Mouse (Mus musculus) hindbrain, embryonic 13.5 days (tissue): Measurements from ENCODE around the gene Dtx3. TPM values are rescaled to one million over a fixed set of nuclear protein-coding genes. Genes with fewer than 3 reads are reported as not detected.
"Not testable (repeated sequence)": the region's sequence is repeated elsewhere in the genome, so short reads cannot be mapped to it uniquely, and the experiment has no call there.

Source experiments
- ATAC-seq: fragments of 200-750 bp; cut with Nextera tagmentation; 2 replicates; pipeline ENCODE4 v1.8.0; 2017; ENCODE audit warnings: moderate TSS enrichment; ENCODE audit not compliant: low FRiP score
- H3K27ac ChIP-seq: fragments of 300-500 bp; sonication (generic); 2 replicates; pipeline ENCODE4 v1.5.1; 2015; ENCODE audit warnings: inconsistent platforms, mild to moderate bottlenecking, moderate library complexity
- H3K27me3 ChIP-seq: fragments of 300-500 bp; sonication (generic); 2 replicates; pipeline ENCODE4 v1.6.1; 2015; ENCODE audit warnings: mild to moderate bottlenecking, inconsistent platforms
- H3K36me3 ChIP-seq: fragments of 300-500 bp; sonication (generic); 2 replicates; pipeline ENCODE4 v1.6.1; 2015; ENCODE audit warnings: mild to moderate bottlenecking, inconsistent platforms
- H3K4me1 ChIP-seq: fragments of 300-500 bp; sonication (generic); replicated peaks from 2 replicates; pipeline ENCODE4 v1.6.1; 2015; ENCODE audit warnings: inconsistent platforms
- H3K4me2 ChIP-seq: fragments of 300-500 bp; sonication (generic); 2 replicates; pipeline ENCODE4 v1.6.1; 2015; ENCODE audit warnings: inconsistent platforms, mild to moderate bottlenecking, moderate library complexity
- H3K4me3 ChIP-seq: fragments of 300-500 bp; sonication (generic); 2 replicates; pipeline ENCODE4 v1.5.1; 2015; ENCODE audit warnings: mild to moderate bottlenecking, inconsistent platforms
- H3K9ac ChIP-seq: fragments of 300-500 bp; sonication (generic); 2 replicates; pipeline ENCODE4 v1.6.1; 2015; ENCODE audit warnings: mild to moderate bottlenecking, inconsistent platforms
- H3K9me3 ChIP-seq: fragments of 300-500 bp; sonication (generic); 2 replicates; pipeline ENCODE4 v1.6.1; 2016; ENCODE audit warnings: inconsistent platforms
- WGBS: fragments of 180-500 bp; shearing (Covaris S2); methylation state at CpG from one replicate; pipeline ENCODE4 v1.1.7; 2015; 5-methylcytosine and 5-hydroxymethylcytosine counted together
- polyA plus RNA-seq: library from polyadenylated mRNA; unstranded; fragments of >200 nt; fragmentation: Nextera tagmentation; extraction: Ambion mirVana; gene quantifications from 2 replicates; pipeline ENCODE4 v1.2.1, GENCODE M21; 2015

Gene Dtx3
- polyA plus RNA-seq, 1 experiment from 2014 or later: 221 TPM

- ATAC-seq: no peak
- H3K27me3 ChIP-seq: no peaks in the 10 kb centered on the region
Observed at GRCm38 (mm10) chr10:127156511-127156910, 39.0 kb downstream of the Dtx3 start.

GRCm38 (mm10) chr10:127156089-127156488 lies 39.4 kb downstream of the Dtx3 start:
- H3K36me3 ChIP-seq: no peaks in the 10 kb centered on the region
- 93% methylated on average over 1 of the region's 1 CpGs for WGBS
- H3K4me3 ChIP-seq: no peak overlapping the region
- H3K4me2 ChIP-seq: no peak overlapping the region
- no peaks in the 10 kb centered on the region for H3K4me1 ChIP-seq
- no peak overlapping the region for H3K9ac ChIP-seq
- H3K27ac ChIP-seq: no peak overlapping the region
- no peak for ATAC-seq
- H3K9me3 ChIP-seq: no peaks in the 10 kb centered on the region
- H3K27me3 ChIP-seq: no peaks in the 10 kb centered on the region

More at GRCm38 (mm10) chr10:127156511-127156910, 39.0 kb downstream of the Dtx3 start:
- H3K27ac ChIP-seq: no peak overlapping the region
- H3K4me1 ChIP-seq: no peaks in the 10 kb centered on the region
- 86% methylated on average over 1 of the region's 1 CpGs for WGBS
- H3K4me2 ChIP-seq: no peak overlapping the region
- no peaks in the 10 kb centered on the region for H3K36me3 ChIP-seq
- no peaks in the 10 kb centered on the region for H3K9me3 ChIP-seq
- no peak overlapping the region for H3K4me3 ChIP-seq
- no peak overlapping the region for H3K9ac ChIP-seq

- Histone ChIP-seq H3K4me2 (no peak overlapping the region), H3K4me1 (no peaks in the 10 kb centered on the region), H3K9me3 (no peaks in the 10 kb centered on the region), H3K27me3 (no peaks in the 10 kb centered on the region), H3K9ac (no peak overlapping the region), H3K36me3 (no peaks in the 10 kb centered on the region), H3K27ac (no peak overlapping the region), H3K4me3 (no peak overlapping the region)
- ATAC-seq: no peak
- WGBS: 87% methylated on average over 5 of the region's 5 CpGs
Observed at GRCm38 (mm10) chr10:127154652-127155051, 40.9 kb downstream of the Dtx3 start.

- no peak overlapping the region for H3K4me2 ChIP-seq
- no peaks in the 10 kb centered on the region for H3K36me3 ChIP-seq
- no peaks in the 10 kb centered on the region for H3K9me3 ChIP-seq
- H3K4me1 ChIP-seq: no peaks in the 10 kb centered on the region
- no peak overlapping the region for H3K4me3 ChIP-seq
- ATAC-seq: no peak
- no peaks in the 10 kb centered on the region for H3K27me3 ChIP-seq
- no peak overlapping the region for H3K9ac ChIP-seq
- WGBS: 94% methylated on average over 2 of the region's 2 CpGs
- no peak overlapping the region for H3K27ac ChIP-seq
Observed at GRCm38 (mm10) chr10:127154241-127154640, 41.3 kb downstream of the Dtx3 start.

- Histone ChIP-seq H3K4me1 (no peaks in the 10 kb centered on the region), H3K4me3 (no peak overlapping the region), H3K9me3 (no peaks in the 10 kb centered on the region), H3K36me3 (no peaks in the 10 kb centered on the region), H3K27me3 (no peaks in the 10 kb centered on the region), H3K9ac (no peak overlapping the region), H3K4me2 (no peak overlapping the region), H3K27ac (no peak overlapping the region)
- ATAC-seq: no peak
- WGBS: 97% methylated on average over 7 of the region's 7 CpGs
Observed at GRCm38 (mm10) chr10:127153323-127153722, 42.2 kb downstream of the Dtx3 start.

- H3K27me3 ChIP-seq, H3K9me3 ChIP-seq, H3K27ac ChIP-seq, ATAC-seq, H3K36me3 ChIP-seq, H3K4me1 ChIP-seq, H3K9ac ChIP-seq, H3K4me2 ChIP-seq, H3K4me3 ChIP-seq: not testable (repeated sequence)
- WGBS: 89% methylated on average over 10 of the region's 10 CpGs
Observed at GRCm38 (mm10) chr10:127152556-127152955, 43.0 kb downstream of the Dtx3 start.

- WGBS: 84% methylated on average over 3 of the region's 3 CpGs
- H3K36me3 ChIP-seq, H3K27ac ChIP-seq, H3K9ac ChIP-seq, H3K4me3 ChIP-seq, H3K4me2 ChIP-seq, H3K27me3 ChIP-seq, H3K4me1 ChIP-seq, ATAC-seq, H3K9me3 ChIP-seq: not testable (repeated sequence)
Observed at GRCm38 (mm10) chr10:127151233-127151632, 44.3 kb downstream of the Dtx3 start.

GRCm38 (mm10) chr10:127150471-127150872 lies 45.1 kb downstream of the Dtx3 start:
- no peak overlapping the region for H3K4me3 ChIP-seq
- WGBS: 90% methylated on average over 4 of the region's 4 CpGs
- no peaks in the 10 kb centered on the region for H3K4me1 ChIP-seq
- H3K9ac ChIP-seq: no peak overlapping the region
- no peaks in the 10 kb centered on the region for H3K9me3 ChIP-seq
- H3K27ac ChIP-seq: no peak overlapping the region
- no peaks in the 10 kb centered on the region for H3K36me3 ChIP-seq
- no peaks in the 10 kb centered on the region for H3K27me3 ChIP-seq
- no peak overlapping the region for H3K4me2 ChIP-seq
- no peak for ATAC-seq

GRCm38 (mm10) chr10:127147135-127147534 lies 48.4 kb downstream of the Dtx3 start:
- H3K4me1 ChIP-seq: no peaks in the 10 kb centered on the region
- 80% methylated on average over 6 of the region's 6 CpGs for WGBS
- no peak overlapping the region for H3K4me2 ChIP-seq
- no peaks in the 10 kb centered on the region for H3K9me3 ChIP-seq
- H3K4me3 ChIP-seq: no peak overlapping the region
- no peak for ATAC-seq
- H3K27ac ChIP-seq: no peak overlapping the region
- no peaks in the 10 kb centered on the region for H3K27me3 ChIP-seq
- H3K9ac ChIP-seq: no peak overlapping the region
- H3K36me3 ChIP-seq: no peaks in the 10 kb centered on the region

- H3K9me3 ChIP-seq: no peaks in the 10 kb centered on the region
- H3K9ac ChIP-seq: no peak overlapping the region
- no peaks in the 10 kb centered on the region for H3K4me1 ChIP-seq
- no peak overlapping the region for H3K4me3 ChIP-seq
- WGBS: 79% methylated on average over 4 of the region's 5 CpGs
- ATAC-seq: no peak
- no peak overlapping the region for H3K4me2 ChIP-seq
- no peak overlapping the region for H3K27ac ChIP-seq
- no peaks in the 10 kb centered on the region for H3K27me3 ChIP-seq
- H3K36me3 ChIP-seq: no peaks in the 10 kb centered on the region
Observed at GRCm38 (mm10) chr10:127145303-127145702, 50.2 kb downstream of the Dtx3 start.

GRCm38 (mm10) chr10:127144536-127144935 lies 51.0 kb downstream of the Dtx3 start:
- no peaks in the 10 kb centered on the region for H3K27me3 ChIP-seq
- WGBS: 92% methylated on average over 7 of the region's 7 CpGs
- H3K9ac ChIP-seq: no peak overlapping the region
- H3K9me3 ChIP-seq: no peaks in the 10 kb centered on the region
- H3K27ac ChIP-seq: no peak overlapping the region
- no peak overlapping the region for H3K4me3 ChIP-seq
- no peak overlapping the region for H3K4me2 ChIP-seq
- no peaks in the 10 kb centered on the region for H3K4me1 ChIP-seq
- no peaks in the 10 kb centered on the region for H3K36me3 ChIP-seq
- ATAC-seq: no peak

- H3K4me3 ChIP-seq: no peak overlapping the region
- H3K4me1 ChIP-seq: no peaks in the 10 kb centered on the region
- 83% methylated on average over 8 of the region's 8 CpGs for WGBS
- no peaks in the 10 kb centered on the region for H3K27me3 ChIP-seq
- H3K36me3 ChIP-seq: no peaks in the 10 kb centered on the region
- H3K4me2 ChIP-seq: no peak overlapping the region
- H3K9me3 ChIP-seq: no peaks in the 10 kb centered on the region
- H3K27ac ChIP-seq: no peak overlapping the region
- H3K9ac ChIP-seq: no peak overlapping the region
- no peak for ATAC-seq
Observed at GRCm38 (mm10) chr10:127143228-127143627, 52.3 kb downstream of the Dtx3 start.

- no peak overlapping the region for H3K4me3 ChIP-seq
- WGBS: 82% methylated on average over 8 of the region's 8 CpGs
- no peaks in the 10 kb centered on the region for H3K27me3 ChIP-seq
- no peaks in the 10 kb centered on the region for H3K9me3 ChIP-seq
- H3K4me1 ChIP-seq: no peaks in the 10 kb centered on the region
- no peak overlapping the region for H3K4me2 ChIP-seq
- no peak overlapping the region for H3K27ac ChIP-seq
- no peak for ATAC-seq
- no peaks in the 10 kb centered on the region for H3K36me3 ChIP-seq
- H3K9ac ChIP-seq: no peak overlapping the region
Observed at GRCm38 (mm10) chr10:127141500-127141899, 54.0 kb downstream of the Dtx3 start.

GRCm38 (mm10) chr10:127140971-127141370 lies 54.6 kb downstream of the Dtx3 start:
- Histone ChIP-seq H3K36me3 (no peaks in the 10 kb centered on the region), H3K4me1 (no peaks in the 10 kb centered on the region), H3K27ac (no peak overlapping the region), H3K9me3 (no peaks in the 10 kb centered on the region), H3K4me2 (no peak overlapping the region), H3K9ac (no peak overlapping the region), H3K27me3 (no peaks in the 10 kb centered on the region), H3K4me3 (no peak overlapping the region)
- WGBS: 86% methylated on average over 11 of the region's 11 CpGs
- no peak for ATAC-seq
